Mouse (Mus musculus): ENCODE measurements around the gene Maml3. TPM values are rescaled to one million over a fixed set of nuclear protein-coding genes. Genes with fewer than 3 reads are reported as not detected.

Maml3 gene
- polyA plus RNA-seq, 1 experiment: 3.1 TPM

GRCm38 (mm10) chr3:52001518-52001895 lies 103.4 kb downstream of the Maml3 start:
- TF ChIP-seq E2F4 (IDR thresholded peaks at IDR 0.05; ENCODE audit: insufficient read depth) (no peak), USF1 (IDR thresholded peaks at IDR 0.05; ENCODE audit: low read depth) (no peak)
- Histone ChIP-seq H3K4me3 (no peak overlapping the region), H3K36me3 (ENCODE audit: control insufficient read depth, insufficient read depth) (no peaks in the 10 kb centered on the region), H3K79me2 (ENCODE audit: control insufficient read depth, insufficient read depth) (no peaks in the 10 kb centered on the region), H3K27me3 (ENCODE audit: control insufficient read depth, insufficient read depth, insufficient read length) (no peaks in the 10 kb centered on the region), H3ac (ENCODE audit: control insufficient read depth, insufficient read length) (no peak overlapping the region), H3K4me2 (ENCODE audit: low read depth) (no peak overlapping the region)

GRCm38 (mm10) chr3:52000871-52001517 lies 103.9 kb downstream of the Maml3 start:
- H3K79me2 ChIP-seq (ENCODE audit: control insufficient read depth, insufficient read depth): no peaks in the 10 kb centered on the region
- H3K36me3 ChIP-seq (ENCODE audit: control insufficient read depth, insufficient read depth): no peaks in the 10 kb centered on the region
- H3K4me2 ChIP-seq (ENCODE audit: low read depth): no peak overlapping the region
- no peaks in the 10 kb centered on the region for H3K27me3 ChIP-seq (ENCODE audit: control insufficient read depth, insufficient read depth, insufficient read length)
- no peak overlapping the region for H3ac ChIP-seq (ENCODE audit: control insufficient read depth, insufficient read length)
- TF ChIP-seq MYOG (IDR thresholded peaks at IDR 0.05; ENCODE audit: control insufficient read depth in 1 of 3, insufficient read depth in 1 of 3, insufficient read length in 2 of 3, low read depth in 2 of 3) (no peak), MAX (IDR thresholded peaks at IDR 0.05; ENCODE audit: low read depth) (no peak), USF1 (IDR thresholded peaks at IDR 0.05; ENCODE audit: low read depth) (no peak), MYOD1 (IDR thresholded peaks at IDR 0.05; ENCODE audit: control insufficient read depth in 1 of 3, insufficient read length in 2 of 3, low read depth in 2 of 3) (no peak), E2F4 (IDR thresholded peaks at IDR 0.05; ENCODE audit: insufficient read depth) (no peak), POLR2AphosphoS2 (IDR thresholded peaks at IDR 0.05; ENCODE audit: insufficient read length, low read depth) (no peak), CEBPB (IDR thresholded peaks at IDR 0.05; ENCODE audit: insufficient read depth, poor library complexity, severe bottlenecking) (no peak), POLR2A (IDR thresholded peaks at IDR 0.05; ENCODE audit: insufficient read length, low read depth) (no peak), SRF (IDR thresholded peaks at IDR 0.05; ENCODE audit: control insufficient read depth, insufficient read length, low read depth) (no peak), REST (IDR thresholded peaks at IDR 0.05; ENCODE audit: insufficient read depth, insufficient read length) (no peak), TCF3 (IDR thresholded peaks at IDR 0.05; ENCODE audit: insufficient read length, low read depth) (no peak), TCF12 (IDR thresholded peaks at IDR 0.05; ENCODE audit: insufficient read depth, poor library complexity, severe bottlenecking) (no peak)
- no peak overlapping the region for H3K4me3 ChIP-seq

GRCm38 (mm10) chr3:51999671-52000437 lies 105.0 kb downstream of the Maml3 start:
- Histone ChIP-seq H3K79me2 (ENCODE audit: control insufficient read depth, insufficient read depth) (peaks cover 3% of the 10 kb centered on the region), H3K27me3 (ENCODE audit: control insufficient read depth, insufficient read depth, insufficient read length) (no peaks in the 10 kb centered on the region), H3K36me3 (ENCODE audit: control insufficient read depth, insufficient read depth) (no peaks in the 10 kb centered on the region), H3K4me3 (no peak overlapping the region), H3K4me2 (ENCODE audit: low read depth) (no peak overlapping the region), H3ac (ENCODE audit: control insufficient read depth, insufficient read length) (no peak overlapping the region)
- TF ChIP-seq TCF3 (IDR thresholded peaks at IDR 0.05; ENCODE audit: insufficient read length, low read depth): no peak
- TF ChIP-seq TCF12 (IDR thresholded peaks at IDR 0.05; ENCODE audit: insufficient read depth, poor library complexity, severe bottlenecking): no peak
- TF ChIP-seq POLR2AphosphoS2 (IDR thresholded peaks at IDR 0.05; ENCODE audit: insufficient read length, low read depth): no peak
- no peak for TF ChIP-seq REST (IDR thresholded peaks at IDR 0.05; ENCODE audit: insufficient read depth, insufficient read length)
- no peak for TF ChIP-seq CEBPB (IDR thresholded peaks at IDR 0.05; ENCODE audit: insufficient read depth, poor library complexity, severe bottlenecking)
- TF ChIP-seq MAX (IDR thresholded peaks at IDR 0.05; ENCODE audit: low read depth): no peak
- TF ChIP-seq SRF (IDR thresholded peaks at IDR 0.05; ENCODE audit: control insufficient read depth, insufficient read length, low read depth): no peak
- no peak for TF ChIP-seq E2F4 (IDR thresholded peaks at IDR 0.05; ENCODE audit: insufficient read depth)
- no peak for TF ChIP-seq POLR2A (IDR thresholded peaks at IDR 0.05; ENCODE audit: insufficient read length, low read depth)
- no peak for TF ChIP-seq MYOD1 (IDR thresholded peaks at IDR 0.05; ENCODE audit: control insufficient read depth in 1 of 3, insufficient read length in 2 of 3, low read depth in 2 of 3)
- TF ChIP-seq MYOG (IDR thresholded peaks at IDR 0.05; ENCODE audit: control insufficient read depth in 1 of 3, insufficient read depth in 1 of 3, insufficient read length in 2 of 3, low read depth in 2 of 3): no peak
- TF ChIP-seq USF1 (IDR thresholded peaks at IDR 0.05; ENCODE audit: low read depth): no peak

- H3ac ChIP-seq (ENCODE audit: control insufficient read depth, insufficient read length): no peak overlapping the region
- TF ChIP-seq MYOG (IDR thresholded peaks at IDR 0.05; ENCODE audit: control insufficient read depth in 1 of 3, insufficient read depth in 1 of 3, insufficient read length in 2 of 3, low read depth in 2 of 3) (no peak), TCF3 (IDR thresholded peaks at IDR 0.05; ENCODE audit: insufficient read length, low read depth) (no peak), USF1 (IDR thresholded peaks at IDR 0.05; ENCODE audit: low read depth) (no peak), TCF12 (IDR thresholded peaks at IDR 0.05; ENCODE audit: insufficient read depth, poor library complexity, severe bottlenecking) (no peak)
These were observed 106.1 kb downstream of the Maml3 start for GRCm38 (mm10) chr3:51998511-51999399.

More at GRCm38 (mm10) chr3:51998511-51999399, 106.1 kb downstream of the Maml3 start:
- Histone ChIP-seq H3K4me2 (ENCODE audit: low read depth) (no peak overlapping the region), H3K27me3 (ENCODE audit: control insufficient read depth, insufficient read depth, insufficient read length) (no peaks in the 10 kb centered on the region), H3K79me2 (ENCODE audit: control insufficient read depth, insufficient read depth) (peaks cover 3% of the 10 kb centered on the region), H3K36me3 (ENCODE audit: control insufficient read depth, insufficient read depth) (no peaks in the 10 kb centered on the region), H3K4me3 (no peak overlapping the region)

Data from myocyte (in vitro differentiated cells).